Mouse (Mus musculus): Measurements from ENCODE around the gene Cldn7. TPM values are rescaled to one million over a fixed set of nuclear protein-coding genes. Genes with fewer than 3 reads are reported as not detected.
A peak's percentile ranks its signal among the peaks of the same experiment; 100 is the strongest.
"Not testable (repeated sequence)": the region's sequence is repeated elsewhere in the genome, so short reads cannot be mapped to it uniquely, and the experiment has no call there.

Gene Cldn7
- polyA plus RNA-seq, 2 experiments from 2014 or later = not detected

DNA sequence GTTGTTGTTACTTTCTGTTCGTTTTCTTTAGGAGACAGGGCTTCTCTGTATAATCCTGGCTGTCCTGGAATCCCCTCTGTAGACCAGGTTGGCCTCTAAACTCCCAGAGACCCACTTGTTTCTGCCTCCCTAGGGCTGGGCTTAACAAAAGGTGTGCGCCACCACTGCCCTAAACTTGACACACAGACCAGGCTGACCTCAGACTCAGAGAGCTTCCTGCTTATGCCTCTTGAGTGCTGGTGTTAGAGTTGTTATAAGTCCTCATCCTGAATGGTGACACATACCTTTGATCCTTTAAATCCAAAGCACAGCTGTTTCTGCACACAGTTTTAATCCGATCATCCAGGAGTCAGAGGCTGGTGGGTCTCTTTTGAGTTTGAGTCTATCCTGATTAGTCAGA is 28.4 kb downstream of the Cldn7 start:
- no peak for ATAC-seq

DNA sequence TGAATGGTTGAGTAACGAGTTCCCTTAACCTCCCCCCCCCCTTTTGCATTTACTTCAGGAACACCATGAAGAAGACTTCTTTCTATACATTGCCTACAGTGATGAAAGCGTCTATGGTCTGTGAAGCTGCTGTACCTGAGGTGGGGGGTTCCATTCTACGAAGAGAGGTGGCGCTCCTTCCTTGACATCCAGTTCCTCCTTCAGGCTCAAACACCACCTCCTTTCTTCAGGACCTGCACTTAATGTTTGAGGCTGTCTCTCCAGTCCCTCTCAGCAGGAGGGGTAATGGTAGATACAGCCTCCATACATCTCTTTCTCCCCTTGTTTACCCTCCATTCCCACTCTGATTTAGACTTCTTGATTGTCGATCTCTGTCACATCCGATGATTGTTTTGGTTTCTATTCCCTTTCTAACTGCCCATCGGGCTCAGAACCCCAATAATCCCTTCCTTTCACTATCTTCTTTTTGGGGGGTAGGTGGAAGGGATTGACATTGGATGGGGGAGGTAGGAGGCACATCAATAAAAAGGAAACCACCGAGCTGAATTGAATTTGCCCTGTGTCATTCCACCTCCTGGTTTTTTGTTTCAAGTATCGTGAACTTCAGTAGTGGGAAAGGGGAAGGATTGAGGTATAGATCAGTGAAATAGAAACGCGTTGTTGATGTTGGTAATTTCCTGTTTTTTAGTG is 30.0 kb downstream of the Cldn7 start:
- no peak for ATAC-seq

DNA sequence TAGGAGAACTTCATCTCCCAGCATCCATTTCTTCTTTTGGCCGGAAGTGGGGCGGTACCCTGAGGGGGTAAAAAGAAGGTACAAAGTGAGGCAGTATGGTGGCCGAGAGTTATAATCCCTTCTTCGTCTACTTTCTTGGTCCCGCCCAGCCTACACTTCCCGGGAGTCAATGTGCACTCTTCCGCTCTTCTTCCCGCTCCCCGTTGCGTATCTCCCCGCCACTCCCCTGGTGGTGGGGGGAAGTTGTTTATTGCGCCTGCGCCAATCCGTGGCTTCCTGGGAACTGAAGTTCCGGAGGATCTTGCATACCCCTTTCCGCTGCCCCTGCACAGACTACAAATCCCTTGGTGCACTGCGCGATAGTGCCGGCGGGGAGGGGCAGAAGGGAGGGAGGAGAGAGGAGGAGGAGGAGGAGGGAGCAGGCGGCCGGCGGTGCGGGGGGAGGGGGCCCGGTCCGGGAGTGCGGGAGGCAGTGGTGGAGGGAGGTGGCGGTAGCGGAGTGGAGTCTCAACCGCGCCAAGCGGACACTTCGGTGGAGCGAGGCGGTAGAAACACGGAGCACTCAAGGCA is 30.9 kb downstream of the Cldn7 start, which contains the start of gene Phf23:
Gene Phf23, plus strand, starts transcription at position 387 of the 570 bp plus-strand sequence.
- peak; percentile 68 for ATAC-seq

DNA sequence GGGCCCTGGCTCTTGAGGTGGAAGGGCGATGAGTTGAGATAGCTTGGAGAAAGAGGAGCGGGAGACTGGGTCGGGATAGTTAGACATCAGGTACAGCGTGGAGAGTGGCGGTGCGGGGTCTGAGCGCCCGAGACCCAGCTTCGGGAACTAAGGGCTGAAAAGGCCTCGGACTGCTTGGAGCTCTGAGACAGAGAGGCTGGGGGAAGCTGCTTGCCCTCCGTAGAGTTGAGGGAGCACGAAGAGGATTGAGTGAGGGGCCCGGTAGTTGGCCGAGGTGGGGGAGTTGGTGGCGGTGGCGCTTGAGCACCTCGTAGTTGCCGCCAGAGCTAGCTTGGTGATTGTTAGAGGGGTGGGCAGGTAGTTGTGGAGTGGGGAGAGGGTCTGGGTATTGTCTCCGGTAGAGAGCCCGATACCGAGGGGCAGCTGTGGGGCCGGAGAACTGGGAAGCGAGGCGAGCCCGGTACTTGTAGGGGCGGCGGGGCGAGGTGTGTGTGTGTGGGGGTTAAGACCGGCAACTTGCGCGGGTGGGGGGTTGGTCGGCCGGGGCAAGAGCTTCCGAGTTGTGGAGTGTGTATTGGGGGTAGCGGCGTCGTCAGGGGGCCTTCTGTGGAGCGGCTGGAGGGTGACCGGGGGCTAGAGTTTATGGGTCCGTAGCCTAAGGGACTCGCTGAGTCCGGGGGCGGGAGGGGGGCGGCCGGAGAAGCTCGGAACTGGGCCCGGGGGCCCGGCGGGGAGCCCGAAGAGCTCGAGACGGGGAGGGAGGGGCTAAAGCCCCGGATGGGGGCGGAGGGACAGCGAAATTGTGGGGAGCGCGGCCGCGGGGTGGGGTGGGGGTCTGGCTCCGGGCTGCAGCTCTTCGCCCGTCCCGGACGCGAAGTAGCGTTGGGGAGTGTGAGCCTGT is 31.8 kb downstream of the Cldn7 start:
- ATAC-seq = no peak

DNA sequence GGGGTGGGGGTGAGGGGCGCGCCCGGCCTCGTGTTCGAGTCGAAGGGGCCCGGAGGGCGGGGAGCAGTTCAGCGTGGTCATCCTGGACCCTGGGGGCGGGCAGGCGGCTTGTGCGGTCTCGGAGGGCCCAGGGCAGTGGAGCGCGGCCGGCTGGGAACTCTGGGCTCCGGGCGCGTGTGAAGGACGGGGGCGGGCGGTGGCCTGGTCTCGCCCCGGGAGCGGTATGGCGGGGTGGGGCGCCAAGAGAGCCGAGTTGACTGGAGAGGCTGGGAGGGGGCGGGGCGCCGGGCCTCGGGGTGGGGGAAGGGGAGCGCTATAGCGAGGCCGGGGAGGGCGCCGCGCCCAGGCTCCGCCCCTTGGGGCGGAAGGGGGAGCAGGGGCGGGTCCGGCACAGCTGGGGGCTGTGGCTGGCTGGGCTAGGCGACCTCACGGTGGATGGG is 32.5 kb downstream of the Cldn7 start:
- peak; percentile 22 for ATAC-seq

DNA sequence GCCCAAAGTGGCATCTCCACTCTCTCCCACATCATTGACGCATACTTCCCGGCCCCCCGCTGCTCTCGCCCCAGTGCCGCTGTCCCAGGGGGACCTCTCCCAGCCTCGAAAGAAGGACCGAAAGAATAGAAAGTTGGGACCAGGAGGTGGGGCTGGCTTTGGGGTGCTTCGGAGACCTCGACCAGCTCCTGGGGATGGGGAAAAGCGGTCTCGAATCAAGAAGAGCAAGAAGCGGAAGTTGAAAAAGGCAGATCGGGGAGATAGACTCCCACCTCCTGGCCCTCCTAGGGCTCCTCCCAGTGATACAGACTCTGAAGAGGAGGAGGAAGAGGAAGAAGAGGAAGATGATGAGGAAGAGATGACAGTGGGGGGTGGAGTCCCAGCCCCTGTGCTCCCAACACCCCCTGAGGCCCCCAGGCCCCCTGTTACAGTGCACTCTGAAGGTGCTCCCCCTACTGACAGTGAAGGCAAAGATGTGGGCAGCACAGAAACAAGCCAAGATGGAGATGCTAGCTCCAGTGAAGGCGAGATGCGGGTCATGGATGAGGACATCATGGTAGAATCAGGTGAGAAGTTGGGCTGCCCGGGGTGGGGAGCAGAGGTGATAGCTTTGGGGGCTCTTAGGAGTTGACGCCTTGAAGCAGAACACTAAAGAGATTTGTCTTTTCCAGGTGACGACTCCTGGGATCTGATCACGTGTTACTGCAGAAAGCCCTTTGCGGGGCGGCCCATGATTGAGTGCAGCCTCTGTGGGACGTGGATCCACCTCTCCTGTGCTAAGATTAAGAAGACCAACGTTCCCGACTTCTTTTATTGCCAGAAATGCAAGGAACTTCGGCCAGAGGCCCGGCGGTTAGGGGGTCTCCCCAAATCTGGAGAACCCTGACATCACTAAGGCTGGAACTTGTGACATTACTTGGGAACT is 34.2 kb downstream of the Cldn7 start:
- no peak for ATAC-seq

DNA sequence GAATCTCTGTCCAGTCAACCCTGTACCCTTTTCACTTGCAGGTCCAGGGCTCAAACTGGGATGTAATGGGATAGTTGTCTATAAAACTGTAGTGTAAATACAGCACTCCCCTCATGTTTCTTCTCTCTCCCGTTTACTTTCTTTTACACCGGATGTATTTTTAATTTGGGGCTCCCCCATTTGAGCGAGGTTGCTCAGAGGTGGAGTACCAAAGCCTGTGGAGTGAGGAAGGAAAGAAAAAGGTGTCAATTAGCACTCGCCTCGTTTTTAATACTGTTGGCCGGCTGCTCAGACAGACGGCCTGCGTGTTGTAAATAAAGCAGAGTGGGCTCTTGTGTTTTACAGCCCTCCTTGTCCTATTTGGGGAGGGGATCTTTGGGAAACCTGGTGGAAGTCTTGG is 35.1 kb downstream of the Cldn7 start:
- ATAC-seq = no peak

DNA sequence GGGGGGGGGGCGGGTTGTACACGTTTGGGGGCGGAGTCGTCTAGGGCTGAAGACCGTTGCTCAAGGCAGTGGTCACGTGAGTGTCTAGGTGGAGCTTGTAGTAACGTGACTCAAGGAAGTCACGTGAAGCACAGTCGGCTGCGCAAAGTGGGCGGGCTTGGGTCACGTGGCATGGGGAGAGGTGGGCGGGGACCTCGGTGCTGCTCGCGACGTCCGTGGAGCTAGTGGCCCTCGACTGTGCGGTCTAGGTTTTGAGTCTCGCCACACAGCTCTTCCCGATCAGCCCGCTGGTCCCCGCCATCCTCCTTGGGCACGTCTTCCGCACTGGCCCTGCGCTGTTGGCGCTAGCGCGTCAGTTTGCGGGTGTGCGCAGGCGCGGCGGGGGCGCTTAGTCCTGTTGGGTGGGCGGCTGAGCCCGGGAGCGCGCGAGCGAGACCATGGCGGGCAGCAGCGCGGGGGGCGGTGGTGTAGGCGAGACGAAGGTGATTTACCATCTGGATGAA is 35.9 kb downstream of the Cldn7 start, which contains the start of gene Dvl2:
Gene Dvl2, plus strand, starts transcription at position 200 of the 503 bp plus-strand sequence.
- peak; percentile 56 for ATAC-seq

DNA sequence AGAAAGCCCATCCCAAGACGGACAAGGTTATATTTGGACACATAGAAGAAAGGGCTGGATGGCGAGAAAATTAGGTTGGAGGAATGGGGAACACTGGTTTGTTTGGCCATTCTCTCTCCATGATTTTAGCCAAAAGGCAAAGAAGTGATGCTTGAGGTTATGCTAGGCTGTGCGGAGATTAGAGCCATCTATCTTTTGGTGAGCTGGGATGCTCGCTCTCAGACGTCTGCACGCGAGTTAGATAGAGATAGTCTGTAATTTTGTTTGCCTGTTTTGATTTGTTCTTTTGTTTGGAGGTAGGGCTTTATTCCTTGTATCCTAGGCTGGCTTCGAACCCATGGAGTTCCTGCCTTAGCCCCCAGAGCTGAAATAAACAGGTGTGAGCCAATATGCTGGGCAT is 36.6 kb downstream of the Cldn7 start:
- no peak for ATAC-seq

DNA sequence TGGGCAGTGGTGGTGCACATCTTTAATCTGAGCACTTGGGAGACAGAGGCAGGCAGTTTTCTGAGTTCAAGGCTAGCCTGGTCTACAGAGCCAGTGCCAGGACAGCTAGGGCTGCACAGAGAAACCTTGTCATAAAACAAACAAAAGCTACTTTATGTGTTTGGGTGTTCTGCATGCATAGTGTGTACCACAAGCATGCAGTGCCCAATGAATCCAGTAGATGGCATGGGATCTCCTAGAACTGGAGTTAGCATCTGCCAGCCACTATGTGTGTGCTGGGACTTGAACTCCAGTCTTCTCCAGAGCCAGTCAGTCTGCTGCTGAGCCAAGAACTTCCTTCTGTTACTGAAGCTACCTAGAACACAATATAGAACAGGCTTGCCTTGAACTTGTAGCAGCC is 37.3 kb downstream of the Cldn7 start:
- ATAC-seq = no peak

DNA sequence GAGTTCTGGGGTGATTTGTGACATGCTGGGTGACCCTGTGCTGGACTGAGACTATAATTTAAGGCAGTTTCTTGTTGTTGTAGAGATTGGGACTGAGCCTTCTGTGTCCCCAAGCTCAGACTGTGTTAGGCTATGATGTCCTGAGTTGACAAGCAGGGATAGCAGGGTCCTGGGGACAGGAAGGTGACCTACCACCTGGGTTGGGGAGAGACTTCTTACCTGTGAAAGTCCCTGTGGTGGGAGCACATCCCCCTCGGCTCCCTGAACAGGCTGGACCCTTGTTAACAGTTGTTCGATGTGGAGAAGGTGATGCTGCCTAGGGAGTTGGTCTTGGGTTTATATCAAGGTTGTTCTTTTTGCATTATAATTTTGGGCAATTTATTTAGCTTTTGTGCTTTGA is 37.9 kb downstream of the Cldn7 start:
- ATAC-seq = no peak

DNA sequence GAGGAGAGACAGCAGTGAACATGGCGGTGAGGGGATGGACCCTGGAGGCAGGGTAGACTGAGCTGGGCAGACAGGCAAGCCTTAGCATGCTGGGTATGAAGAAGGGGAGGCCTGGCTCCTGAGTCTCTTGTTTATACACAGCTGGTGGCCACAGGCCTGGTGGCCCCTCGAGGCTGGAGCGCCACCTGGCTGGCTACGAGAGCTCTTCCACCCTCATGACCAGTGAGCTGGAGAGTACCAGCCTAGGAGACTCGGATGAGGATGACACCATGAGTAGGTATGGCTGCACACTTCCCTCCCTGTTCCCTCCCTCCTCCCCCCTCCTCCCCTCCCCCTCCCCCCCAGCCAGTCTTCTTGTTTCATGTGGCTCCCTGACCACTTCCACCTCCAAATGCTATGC is 40.9 kb downstream of the Cldn7 start:
- peak; percentile 44 for ATAC-seq

DNA sequence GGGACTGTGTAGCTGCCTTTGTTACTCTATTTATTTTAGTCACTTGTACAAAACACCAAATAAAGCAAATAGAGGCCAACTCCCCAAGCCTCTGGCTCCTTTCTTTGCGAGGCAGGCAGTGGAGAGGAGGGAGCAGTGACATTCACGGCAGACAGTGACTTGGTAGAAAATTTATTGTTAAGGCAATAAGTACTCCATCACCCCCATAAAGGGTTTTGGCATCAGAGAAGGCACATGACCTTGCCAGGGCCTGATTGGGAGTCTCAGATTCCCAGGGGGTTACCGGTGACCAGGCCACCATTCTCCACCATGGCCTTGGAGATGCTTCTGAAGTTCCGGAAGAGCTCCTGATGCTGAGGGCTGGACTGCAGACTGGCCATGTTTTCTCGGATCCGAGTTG is 45.5 kb downstream of the Cldn7 start:
- ATAC-seq = no peak

DNA sequence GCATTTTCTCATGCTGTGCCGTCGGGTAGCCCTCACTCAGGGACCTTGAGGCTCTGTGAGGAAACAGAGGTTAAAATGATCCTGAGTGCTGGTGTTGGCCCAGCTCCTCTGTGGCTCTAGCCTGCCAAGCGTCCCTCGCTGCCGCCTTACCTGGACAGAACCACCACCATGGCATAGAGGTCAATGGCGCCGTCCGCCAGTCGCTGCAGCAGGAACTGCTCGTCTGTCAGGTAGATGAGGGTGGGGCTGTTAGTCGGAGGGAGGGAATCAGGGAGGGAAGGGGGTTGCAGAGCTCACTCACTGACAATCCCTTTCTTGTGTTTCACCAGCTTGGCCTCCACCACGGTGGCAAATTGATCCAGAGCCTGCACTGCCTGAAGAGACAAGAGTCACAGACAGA is 46.0 kb downstream of the Cldn7 start:
- no peak for ATAC-seq

DNA sequence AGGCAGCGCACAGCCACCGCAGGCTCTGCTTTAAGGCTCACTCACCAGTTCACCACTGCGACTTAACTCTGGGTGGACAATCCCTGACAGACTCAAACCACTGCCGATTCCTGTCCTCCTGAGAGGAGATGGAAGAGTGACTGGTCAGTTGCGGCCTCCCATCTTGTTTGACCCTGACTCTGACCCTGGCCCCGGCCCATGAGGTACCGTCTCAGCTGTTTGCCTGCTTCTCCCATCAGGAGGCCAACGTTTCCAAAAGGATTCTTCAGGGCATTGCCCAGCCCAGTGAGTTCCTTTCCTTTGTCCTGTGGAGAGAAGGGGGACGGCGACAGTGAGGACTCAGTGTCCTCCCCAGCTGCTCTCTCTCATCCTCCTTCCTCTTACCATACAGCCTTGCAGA is 46.4 kb downstream of the Cldn7 start:
- no peak for ATAC-seq

DNA sequence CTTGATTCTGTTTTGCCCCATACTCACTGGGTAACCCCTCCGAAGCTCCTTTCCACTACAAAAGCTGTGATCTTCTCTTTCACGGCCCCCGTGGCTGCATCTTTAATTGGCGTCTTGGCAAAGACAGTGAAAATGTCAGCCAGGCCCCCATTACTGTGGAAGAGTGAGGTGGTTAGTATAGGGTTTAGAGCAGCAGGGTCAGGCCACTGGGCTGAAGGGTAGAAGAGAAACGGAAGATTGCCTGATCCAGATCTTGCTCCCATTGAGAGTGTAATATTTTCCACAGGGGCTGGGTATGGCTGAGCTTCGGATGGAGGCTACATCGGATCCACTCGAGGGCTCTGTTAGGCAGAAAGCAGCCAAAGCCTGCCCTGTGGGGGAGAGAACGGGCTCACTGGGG is 48.4 kb downstream of the Cldn7 start:
- no peak for ATAC-seq

DNA sequence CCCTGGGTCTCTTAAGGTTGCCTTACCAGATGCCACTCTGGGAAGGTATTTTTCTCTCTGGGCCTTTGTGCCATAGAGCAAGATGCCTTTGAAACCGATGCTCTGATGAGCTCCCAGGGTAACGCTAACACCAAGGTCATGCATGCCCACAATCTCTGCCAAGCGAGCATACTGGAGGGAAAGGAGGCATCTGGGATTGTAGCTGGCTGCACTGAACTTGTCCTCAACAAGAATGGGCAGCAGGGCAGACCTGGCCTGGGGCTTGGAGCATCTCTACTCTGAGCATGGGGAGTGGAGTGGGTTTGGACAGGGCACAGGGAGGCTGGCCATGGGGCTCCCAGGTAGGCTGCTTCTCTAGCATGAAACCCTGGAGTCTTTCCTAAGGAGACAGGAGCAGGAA is 48.8 kb downstream of the Cldn7 start:
- no peak for ATAC-seq

DNA sequence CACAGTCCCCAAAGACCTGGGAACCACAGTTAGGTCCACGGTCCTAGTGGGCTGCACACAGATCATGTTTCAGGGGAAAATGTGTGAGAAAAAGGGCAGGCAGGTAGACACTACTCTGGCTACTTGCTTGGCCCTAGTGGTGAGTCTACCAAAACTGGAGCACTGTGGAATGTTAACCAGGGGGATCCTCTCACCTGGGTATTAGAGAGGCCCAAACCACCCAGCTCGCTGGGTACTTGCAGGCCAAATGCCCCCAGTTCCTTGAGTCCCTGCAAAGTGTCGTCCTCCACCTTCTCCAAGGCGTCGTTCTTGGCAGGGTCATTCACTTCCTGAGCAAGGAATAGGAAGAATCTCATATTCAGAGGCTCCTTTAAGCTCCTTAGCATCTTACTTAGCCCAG is 49.5 kb downstream of the Cldn7 start:
- ATAC-seq = no peak

DNA sequence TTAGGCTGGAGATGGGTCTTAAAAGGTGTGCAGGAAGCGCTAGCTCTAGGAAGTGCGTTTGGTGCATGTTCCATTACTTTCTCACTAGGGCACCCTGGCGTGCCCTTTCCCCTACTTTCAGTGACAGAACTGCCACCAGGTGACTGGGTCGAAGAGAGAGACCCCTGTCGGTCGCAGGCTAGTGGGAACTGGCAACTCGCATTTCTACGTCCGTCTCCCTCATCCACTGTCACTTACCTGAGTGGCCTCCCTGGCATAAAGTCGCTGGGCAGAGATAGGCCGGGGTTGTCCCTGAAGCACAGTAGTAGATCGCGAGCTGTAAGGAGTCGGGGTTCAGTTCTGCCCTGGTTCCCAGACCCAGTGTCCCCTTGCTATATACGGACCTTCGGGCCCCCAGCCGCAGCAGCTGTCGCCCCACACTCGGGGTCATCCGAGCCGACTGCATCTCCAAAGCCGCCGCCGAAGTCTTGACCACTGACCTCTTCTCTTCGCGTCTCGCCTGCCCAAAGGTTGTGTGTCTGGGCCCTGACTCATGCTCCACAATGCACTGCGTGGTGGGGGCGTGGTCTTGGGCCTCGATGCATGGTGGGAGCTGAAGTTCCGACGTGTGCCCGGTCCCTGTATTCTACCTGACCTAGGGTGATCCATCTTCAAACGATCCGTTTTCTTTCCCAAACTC is 50.4 kb downstream of the Cldn7 start, which contains the start of gene Acadvl:
Gene Acadvl, minus strand, starts transcription at position 532 of the 679 bp plus-strand sequence.
- ATAC-seq = peak; percentile 78

DNA sequence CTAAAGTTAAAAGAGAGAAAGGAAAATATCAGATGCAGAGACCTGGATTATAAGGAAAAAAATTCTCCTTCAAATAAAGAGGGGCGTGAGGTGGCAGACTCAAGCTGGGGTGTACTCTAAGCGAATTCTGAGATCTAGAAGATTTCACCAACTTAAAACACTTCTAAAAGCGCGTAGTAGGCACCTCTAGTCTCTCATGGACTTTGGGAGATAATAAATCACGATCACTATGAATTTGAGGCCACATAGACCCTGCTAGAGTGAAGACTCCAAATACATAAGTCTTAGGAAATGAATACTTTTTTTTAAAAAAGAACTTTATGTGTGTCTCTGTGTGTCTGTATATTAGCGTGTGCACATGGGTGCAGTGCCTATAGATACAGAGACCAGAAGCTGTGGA is 51.1 kb downstream of the Cldn7 start:
- ATAC-seq = no peak

DNA sequence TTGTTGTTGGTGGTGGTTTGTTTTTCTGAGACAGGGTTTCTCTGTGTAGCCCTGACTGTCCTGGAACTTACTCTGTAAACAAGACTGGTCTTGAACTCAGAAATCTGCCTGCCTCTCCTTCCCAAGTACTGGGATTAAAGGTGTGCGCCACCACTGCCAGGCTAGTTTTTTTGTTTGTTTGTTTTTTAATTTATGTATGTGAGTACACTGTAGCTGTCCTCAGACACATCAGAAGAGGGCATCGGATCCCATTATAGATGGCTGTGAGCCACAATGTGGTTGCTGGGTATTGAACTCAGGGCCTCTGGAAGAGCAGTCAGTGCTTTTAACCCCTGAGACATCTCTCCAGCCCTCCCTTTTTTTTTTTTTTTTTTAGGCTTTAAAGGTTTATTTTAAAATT is 51.6 kb downstream of the Cldn7 start:
- not testable (repeated sequence) for ATAC-seq

Data from CD4-positive, CD25-positive, alpha-beta regulatory T cell, adult 4 months (primary cell).